Mouse (Mus musculus): ENCODE measurements around the gene Slc30a7. TPM values are rescaled to one million over a fixed set of nuclear protein-coding genes. Genes with fewer than 3 reads are reported as not detected.

Slc30a7 gene
- polyA plus RNA-seq, 1 experiment: 0.05 TPM

GRCm38 (mm10) chr3:115996929-115997328 lies 10.3 kb downstream of the Slc30a7 start:
- TF ChIP-seq TAL1 (IDR thresholded peaks at IDR 0.05; ENCODE audit: low read length) (no peak), GATA1 (IDR thresholded peaks at IDR 0.05; ENCODE audit: low read length) (no peak)
- no peaks in the 10 kb centered on the region for H3K9me3 ChIP-seq (ENCODE audit: control insufficient read depth, low read length)

GRCm38 (mm10) chr3:115993025-115993424 lies 14.2 kb downstream of the Slc30a7 start:
- Histone ChIP-seq H3K36me3 (ENCODE audit: control insufficient read depth) (peaks cover 16% of the 10 kb centered on the region), H3K27me3 (ENCODE audit: control insufficient read depth) (no peaks in the 10 kb centered on the region), H3K9me3 (ENCODE audit: control insufficient read depth, low read length) (no peaks in the 10 kb centered on the region), H3K4me1 (ENCODE audit: control insufficient read depth) (no peaks in the 10 kb centered on the region), H3K4me3 (replicated peaks) (no peak overlapping the region)
- TF ChIP-seq GATA1 (IDR thresholded peaks at IDR 0.05; ENCODE audit: low read length) (no peak), TAL1 (IDR thresholded peaks at IDR 0.05; ENCODE audit: low read length) (no peak)

More at GRCm38 (mm10) chr3:115996929-115997328, 10.3 kb downstream of the Slc30a7 start:
- Histone ChIP-seq H3K4me3 (replicated peaks) (no peak overlapping the region), H3K4me1 (ENCODE audit: control insufficient read depth) (no peaks in the 10 kb centered on the region), H3K36me3 (ENCODE audit: control insufficient read depth) (peaks cover 15% of the 10 kb centered on the region), H3K27me3 (ENCODE audit: control insufficient read depth) (no peaks in the 10 kb centered on the region)

GRCm38 (mm10) chr3:115992588-115992987 lies 14.6 kb downstream of the Slc30a7 start:
- Histone ChIP-seq H3K36me3 (ENCODE audit: control insufficient read depth) (peaks cover 13% of the 10 kb centered on the region), H3K27me3 (ENCODE audit: control insufficient read depth) (no peaks in the 10 kb centered on the region), H3K4me3 (replicated peaks) (no peak overlapping the region), H3K4me1 (ENCODE audit: control insufficient read depth) (no peaks in the 10 kb centered on the region), H3K9me3 (ENCODE audit: control insufficient read depth, low read length) (no peaks in the 10 kb centered on the region)
- TF ChIP-seq TAL1 (IDR thresholded peaks at IDR 0.05; ENCODE audit: low read length) (no peak), GATA1 (IDR thresholded peaks at IDR 0.05; ENCODE audit: low read length) (no peak)

- H3K4me1 ChIP-seq (ENCODE audit: control insufficient read depth): no peaks in the 10 kb centered on the region
- no peak overlapping the region for H3K4me3 ChIP-seq (replicated peaks)
- H3K9me3 ChIP-seq (ENCODE audit: control insufficient read depth, low read length): no peaks in the 10 kb centered on the region
- TF ChIP-seq TAL1 (IDR thresholded peaks at IDR 0.05; ENCODE audit: low read length) (no peak), GATA1 (IDR thresholded peaks at IDR 0.05; ENCODE audit: low read length) (no peak)
- H3K27me3 ChIP-seq (ENCODE audit: control insufficient read depth): no peaks in the 10 kb centered on the region
- peaks cover 13% of the 10 kb centered on the region for H3K36me3 ChIP-seq (ENCODE audit: control insufficient read depth)
Measured at GRCm38 (mm10) chr3:115992103-115992502, 15.1 kb downstream of the Slc30a7 start.

GRCm38 (mm10) chr3:115985183-115985892 lies 21.9 kb downstream of the Slc30a7 start:
- no peaks in the 10 kb centered on the region for H3K9me3 ChIP-seq (ENCODE audit: control insufficient read depth, low read length)
- peaks cover 41% of the 10 kb centered on the region for H3K36me3 ChIP-seq (ENCODE audit: control insufficient read depth)
- no peaks in the 10 kb centered on the region for H3K27me3 ChIP-seq (ENCODE audit: control insufficient read depth)
- H3K4me1 ChIP-seq (ENCODE audit: control insufficient read depth): no peaks in the 10 kb centered on the region
- H3K4me3 ChIP-seq (replicated peaks): no peak overlapping the region
- TF ChIP-seq GATA1 (IDR thresholded peaks at IDR 0.05; ENCODE audit: low read length) (no peak), TAL1 (IDR thresholded peaks at IDR 0.05; ENCODE audit: low read length) (no peak)

- Histone ChIP-seq H3K4me3 (replicated peaks) (no peak overlapping the region), H3K9me3 (ENCODE audit: control insufficient read depth, low read length) (no peaks in the 10 kb centered on the region), H3K4me1 (ENCODE audit: control insufficient read depth) (no peaks in the 10 kb centered on the region), H3K36me3 (ENCODE audit: control insufficient read depth) (peaks cover 38% of the 10 kb centered on the region), H3K27me3 (ENCODE audit: control insufficient read depth) (no peaks in the 10 kb centered on the region)
- no peak for TF ChIP-seq TAL1 (IDR thresholded peaks at IDR 0.05; ENCODE audit: low read length)
- TF ChIP-seq GATA1 (IDR thresholded peaks at IDR 0.05; ENCODE audit: low read length): no peak
Measured at GRCm38 (mm10) chr3:115984653-115985052, 22.6 kb downstream of the Slc30a7 start.

GRCm38 (mm10) chr3:115983217-115983616 lies 24.0 kb downstream of the Slc30a7 start:
- H3K9me3 ChIP-seq (ENCODE audit: control insufficient read depth, low read length): no peaks in the 10 kb centered on the region
- TF ChIP-seq TAL1 (IDR thresholded peaks at IDR 0.05; ENCODE audit: low read length) (no peak), GATA1 (IDR thresholded peaks at IDR 0.05; ENCODE audit: low read length) (no peak)
- no peak overlapping the region for H3K4me3 ChIP-seq (replicated peaks)
- no peaks in the 10 kb centered on the region for H3K27me3 ChIP-seq (ENCODE audit: control insufficient read depth)
- no peaks in the 10 kb centered on the region for H3K4me1 ChIP-seq (ENCODE audit: control insufficient read depth)
- peaks cover 35% of the 10 kb centered on the region for H3K36me3 ChIP-seq (ENCODE audit: control insufficient read depth)

GRCm38 (mm10) chr3:115979000-115979399 lies 28.2 kb downstream of the Slc30a7 start:
- Histone ChIP-seq H3K9me3 (ENCODE audit: control insufficient read depth, low read length) (no peaks in the 10 kb centered on the region), H3K4me1 (ENCODE audit: control insufficient read depth) (no peaks in the 10 kb centered on the region), H3K36me3 (ENCODE audit: control insufficient read depth) (peaks cover 34% of the 10 kb centered on the region), H3K4me3 (replicated peaks) (no peak overlapping the region), H3K27me3 (ENCODE audit: control insufficient read depth) (no peaks in the 10 kb centered on the region)
- TF ChIP-seq TAL1 (IDR thresholded peaks at IDR 0.05; ENCODE audit: low read length): no peak
- no peak for TF ChIP-seq GATA1 (IDR thresholded peaks at IDR 0.05; ENCODE audit: low read length)

GRCm38 (mm10) chr3:115974995-115975394 lies 32.2 kb downstream of the Slc30a7 start:
- Histone ChIP-seq H3K27me3 (ENCODE audit: control insufficient read depth) (no peaks in the 10 kb centered on the region), H3K36me3 (ENCODE audit: control insufficient read depth) (peaks cover 28% of the 10 kb centered on the region), H3K4me3 (replicated peaks) (no peak overlapping the region), H3K9me3 (ENCODE audit: control insufficient read depth, low read length) (no peaks in the 10 kb centered on the region), H3K4me1 (ENCODE audit: control insufficient read depth) (no peaks in the 10 kb centered on the region)
- TF ChIP-seq TAL1 (IDR thresholded peaks at IDR 0.05; ENCODE audit: low read length) (no peak), GATA1 (IDR thresholded peaks at IDR 0.05; ENCODE audit: low read length) (no peak)

Data from erythroblast, embryonic 14.5 days (primary cell).